Mouse (Mus musculus) CH12.LX (cell line): ENCODE measurements at regions not wholly inside any gene's neighbourhood (a gene's known extent, or its start where the extent isn't known, plus 50 kb on each side); places are given as distances from the start of the nearest gene placed in this dataset.

Experiments
- DNase-seq: peaks from one replicate; pipeline ENCODE4 v3.0.0-alpha.2; 2013; ENCODE audit errors: extremely low read depth
- H3K27ac ChIP-seq: 2 replicates; pipeline ENCODE4 v1.5.1; 2012; ENCODE audit warnings: low read depth, mild to moderate bottlenecking, control low read depth, moderate library complexity; ENCODE audit not compliant: insufficient read depth
- H3K27me3 ChIP-seq: replicated peaks from 2 replicates; pipeline ENCODE3; 2012; ENCODE audit warnings: inconsistent platforms
- H3K36me3 ChIP-seq, 2 experiments: replicated peaks in 1 of 2; 2 replicates each; pipeline versions ENCODE3 to v1.6.1; 2012; ENCODE audit warnings: inconsistent platforms in 1 of 2, low read length in 1 of 2, mild to moderate bottlenecking in 1 of 2, mixed read lengths in 1 of 2, moderate library complexity in 1 of 2; ENCODE audit not compliant: control insufficient read depth in 1 of 2, insufficient read depth in 1 of 2
- H3K4me1 ChIP-seq, 2 experiments: 2 replicates each; pipeline ENCODE4 v1.6.1; 2012; ENCODE audit warnings: inconsistent platforms in 1 of 2, moderate library complexity in 1 of 2; ENCODE audit not compliant: insufficient read depth in 2 of 2, control insufficient read depth in 1 of 2
- H3K4me2 ChIP-seq: 2 replicates; pipeline ENCODE4 v1.6.1; 2012; ENCODE audit warnings: low read depth, mild to moderate bottlenecking, control low read depth; ENCODE audit not compliant: poor library complexity, insufficient read depth, severe bottlenecking
- H3K4me3 ChIP-seq, 3 experiments: fragments of 150-350 bp in 1 of 3; sonication (generic) in 1 of 3; replicated peaks in 1 of 3; 2 replicates each; pipeline versions ENCODE3 to v1.5.1; 2011 to 2012; ENCODE audit warnings: low read depth in 2 of 3, low read length in 2 of 3, mild to moderate bottlenecking in 2 of 3, moderate library complexity in 2 of 3, control low read depth in 1 of 3, improper control_type of control experiment in 1 of 3, inconsistent platforms in 1 of 3, mixed read lengths in 1 of 3; ENCODE audit not compliant: poor library complexity in 1 of 3
- H3K79me2 ChIP-seq: replicated peaks from 2 replicates; pipeline ENCODE4 v1.6.1; 2012; ENCODE audit warnings: mild to moderate bottlenecking, moderate library complexity; ENCODE audit not compliant: control insufficient read depth, poor library complexity, insufficient read depth, severe bottlenecking; ENCODE audit errors: extremely low read depth
- H3K9ac ChIP-seq: 2 replicates; pipeline ENCODE4 v1.6.1; 2012; ENCODE audit warnings: low read depth, mild to moderate bottlenecking, control low read depth, moderate library complexity; ENCODE audit not compliant: insufficient read depth
- H3K9me3 ChIP-seq: replicated peaks from 2 replicates; pipeline ENCODE3; 2012; ENCODE audit warnings: low read length, inconsistent platforms, mixed read lengths
- BHLHE40 ChIP-seq: IDR thresholded peaks from 2 replicates; pipeline ENCODE4 v1.6.1; 2011; ENCODE audit warnings: mild to moderate bottlenecking, low read depth, low read length, improper control_type of control experiment
- CHD1 ChIP-seq: IDR thresholded peaks from 2 replicates; pipeline ENCODE4 v1.6.1; 2012; ENCODE audit warnings: low read depth, low read length, improper control_type of control experiment, inconsistent platforms
- CHD2 ChIP-seq: IDR thresholded peaks from 2 replicates; pipeline ENCODE4 v1.6.1; 2011; ENCODE audit warnings: low read length, improper control_type of control experiment
- E2F4 ChIP-seq: IDR thresholded peaks from 2 replicates; pipeline ENCODE4 v1.6.1; 2011; ENCODE audit warnings: low read depth, low read length, improper control_type of control experiment; ENCODE audit not compliant: insufficient replicate concordance
- ELF1 ChIP-seq: IDR thresholded peaks from 2 replicates; pipeline ENCODE4 v1.6.1; 2014; ENCODE audit warnings: low read depth, mild to moderate bottlenecking, inconsistent platforms, low read length, improper control_type of control experiment
- HCFC1 ChIP-seq: IDR thresholded peaks from 2 replicates; pipeline ENCODE4 v1.6.1; 2012; ENCODE audit warnings: low read depth, mild to moderate bottlenecking, inconsistent platforms, low read length, improper control_type of control experiment
- JUN ChIP-seq: IDR thresholded peaks from 2 replicates; pipeline ENCODE4 v1.6.1; 2011; ENCODE audit warnings: low read depth, mild to moderate bottlenecking, low read length, improper control_type of control experiment, moderate library complexity; ENCODE audit not compliant: insufficient read depth
- KAT2A ChIP-seq: IDR thresholded peaks from 2 replicates; pipeline ENCODE4 v1.6.1; 2012; ENCODE audit warnings: low read length, improper control_type of control experiment, inconsistent platforms; ENCODE audit not compliant: insufficient replicate concordance
- MAFK ChIP-seq: IDR thresholded peaks from 2 replicates; pipeline ENCODE4 v1.6.1; 2011; ENCODE audit warnings: low read length, improper control_type of control experiment; ENCODE audit not compliant: insufficient replicate concordance
- MEF2A ChIP-seq: IDR thresholded peaks from 2 replicates; pipeline ENCODE4 v1.6.1; 2014; ENCODE audit warnings: low read depth, mild to moderate bottlenecking, inconsistent platforms, low read length, improper control_type of control experiment, borderline replicate concordance
- MYC ChIP-seq: IDR thresholded peaks from 2 replicates; pipeline ENCODE4 v1.6.1; 2011; ENCODE audit warnings: low read depth, mild to moderate bottlenecking, improper control_type of control experiment, low read length
- NELFE ChIP-seq: IDR thresholded peaks from 2 replicates; pipeline ENCODE4 v1.6.1; 2011; ENCODE audit warnings: low read depth, low read length, improper control_type of control experiment
- POLR2A ChIP-seq: IDR thresholded peaks from 2 replicates; pipeline ENCODE4 v1.6.1; 2011; ENCODE audit warnings: low read depth, mild to moderate bottlenecking, improper control_type of control experiment, low read length
- POLR2AphosphoS2 ChIP-seq: IDR thresholded peaks from 2 replicates; pipeline ENCODE4 v1.6.1; 2011; ENCODE audit warnings: low read depth, low read length, improper control_type of control experiment
- RAD21 ChIP-seq: IDR thresholded peaks from 2 replicates; pipeline ENCODE4 v1.6.1; 2011; ENCODE audit warnings: low read depth, mild to moderate bottlenecking, low read length, improper control_type of control experiment, moderate library complexity
- RCOR1 ChIP-seq: conservative IDR thresholded peaks from 2 replicates; pipeline ENCODE4 v1.6.1; 2012; ENCODE audit warnings: low read depth, mild to moderate bottlenecking, inconsistent platforms, low read length, improper control_type of control experiment
- SIN3A ChIP-seq: IDR thresholded peaks from 2 replicates; pipeline ENCODE4 v1.6.1; 2012; ENCODE audit warnings: low read length, improper control_type of control experiment, inconsistent platforms
- TBP ChIP-seq: conservative IDR thresholded peaks from 2 replicates; pipeline ENCODE4 v1.6.1; 2011; ENCODE audit warnings: low read depth, low read length, improper control_type of control experiment
- UBTF ChIP-seq: IDR thresholded peaks from 2 replicates; pipeline ENCODE4 v1.6.1; 2012; ENCODE audit warnings: low read depth, mild to moderate bottlenecking, inconsistent platforms, low read length, improper control_type of control experiment, moderate library complexity
- USF2 ChIP-seq: conservative IDR thresholded peaks from 2 replicates; pipeline ENCODE4 v1.6.1; 2011; ENCODE audit warnings: low read depth, low read length, improper control_type of control experiment
- ZC3H11A ChIP-seq: IDR thresholded peaks from 2 replicates; pipeline ENCODE4 v1.6.1; 2012; ENCODE audit warnings: low read depth, mild to moderate bottlenecking, inconsistent platforms, low read length, improper control_type of control experiment
- ZMIZ1 ChIP-seq: IDR thresholded peaks from 2 replicates; pipeline ENCODE4 v1.6.1; 2012; ENCODE audit warnings: low read depth, mild to moderate bottlenecking, inconsistent platforms, low read length, improper control_type of control experiment
- dilution Hi-C: fragments of 300-500 bp; cut with MboI; formaldehyde crosslinking; loops from 2 replicates; pipeline ENCODE4 v1.14.3; 2020; ENCODE audit warnings: low sequenced_read_pairs; ENCODE audit not compliant: extremely low pct_unique_long_range_greater_than_20kb, extremely low pct_ligation_motif_present
- in situ Hi-C: fragments of 300-500 bp; cut with MboI; formaldehyde crosslinking; loops from 3 replicates; pipeline ENCODE4 v1.14.3; 2019; ENCODE audit warnings: low sequenced_read_pairs, low pct_ligation_motif_present, low pct_unique_long_range_greater_than_20kb, mixed read lengths

GRCm38 (mm10) chr13:90559481-90559880, 345.7 kb downstream of the Atp6ap1l start:
- Histone ChIP-seq H3K36me3 (no peaks in the 10 kb centered on the region), H3K79me2 (no peaks in the 10 kb centered on the region)
- no peak for DNase-seq
- no peak for TF ChIP-seq TBP
- no peak for TF ChIP-seq E2F4
- TF ChIP-seq POLR2A: no peak
- TF ChIP-seq ZC3H11A: no peak
- TF ChIP-seq, all 38 proteins: peak for 0
- H3K4me3 ChIP-seq: no peak overlapping the region
- no peak overlapping the region for H3K27ac ChIP-seq
- no peaks in the 10 kb centered on the region for H3K27me3 ChIP-seq
- H3K9me3 ChIP-seq: no peaks in the 10 kb centered on the region
- dilution Hi-C loops (no loop called here), in situ Hi-C loops (no loop called here)
- H3K9ac ChIP-seq: no peak overlapping the region
- H3K4me2 ChIP-seq: no peak overlapping the region
- no peaks in the 10 kb centered on the region for H3K4me1 ChIP-seq

DNA sequence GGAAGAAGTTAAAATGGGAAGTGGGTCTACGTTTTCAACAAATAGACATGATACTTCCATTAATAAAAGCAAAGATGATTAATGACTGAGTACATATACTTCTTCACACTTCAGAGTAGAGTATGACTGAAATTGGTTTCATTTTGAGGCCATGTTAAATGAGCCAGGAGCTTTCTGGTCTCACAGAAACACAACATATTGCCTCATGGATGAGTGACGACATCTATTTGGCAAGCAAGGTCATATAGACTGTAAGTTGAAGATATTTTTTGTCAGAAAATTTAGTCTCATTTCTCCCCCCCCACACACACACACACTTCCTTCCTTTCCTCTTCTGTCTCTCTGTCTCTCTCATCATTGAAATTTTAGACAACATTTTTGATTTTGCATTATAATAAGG, 354.0 kb downstream of the Atp6ap1l start:
- in situ Hi-C loops: no loop called here
- H3K9ac ChIP-seq: no peak overlapping the region
- H3K36me3 ChIP-seq: no peaks in the 10 kb centered on the region
- no peak for DNase-seq
- no peaks in the 10 kb centered on the region for H3K9me3 ChIP-seq
- no peaks in the 10 kb centered on the region for H3K79me2 ChIP-seq
- no peak overlapping the region for H3K4me2 ChIP-seq
- no peak overlapping the region for H3K4me3 ChIP-seq
- no peaks in the 10 kb centered on the region for H3K27me3 ChIP-seq
- dilution Hi-C loops: no loop called here
- no peak for TF ChIP-seq POLR2A
- TF ChIP-seq ZMIZ1: no peak
- no peak for TF ChIP-seq CHD2
- TF ChIP-seq JUN: no peak
- TF ChIP-seq BHLHE40: no peak
- no peak for TF ChIP-seq ELF1
- TF ChIP-seq CHD1: no peak
- no peak for TF ChIP-seq KAT2A
- no peak for TF ChIP-seq SIN3A
- TF ChIP-seq MAFK: no peak
- no peak for TF ChIP-seq HCFC1
- no peak overlapping the region for H3K27ac ChIP-seq
- H3K4me1 ChIP-seq: no peaks in the 10 kb centered on the region

DNA sequence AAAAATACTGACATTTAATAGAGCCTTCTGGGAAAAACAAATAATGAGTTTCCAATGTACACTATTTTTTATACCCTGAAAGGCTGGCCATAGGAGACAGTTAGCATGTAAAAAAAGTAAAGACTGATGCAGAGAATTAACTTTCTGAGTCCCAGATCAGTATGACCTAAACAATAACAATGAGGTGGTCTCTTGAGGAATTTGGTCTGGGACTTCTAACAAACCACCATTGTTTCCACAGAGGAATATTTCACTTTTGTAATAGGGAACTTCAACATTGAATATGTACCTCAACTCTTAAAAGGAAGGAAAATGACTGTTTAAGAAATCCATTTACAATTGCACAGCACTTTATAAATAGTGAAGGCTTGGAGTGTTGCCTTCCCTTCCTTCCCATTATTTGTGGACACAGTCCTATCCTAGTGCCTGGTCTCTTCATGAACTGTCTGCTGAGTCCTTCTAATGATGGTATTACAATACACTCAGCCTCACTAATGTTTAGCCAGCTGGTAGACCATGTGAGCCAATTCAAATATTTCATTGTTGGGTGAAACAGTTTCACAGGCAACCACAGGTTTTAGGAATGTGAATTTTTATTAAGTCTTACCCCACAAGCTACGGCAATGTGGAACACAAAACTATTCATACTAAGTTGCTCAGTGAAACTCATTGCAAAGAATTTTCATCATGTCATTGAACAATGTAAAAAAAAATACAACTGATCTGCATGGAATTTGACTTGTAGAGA, 358.7 kb downstream of the Atp6ap1l start:
- Histone ChIP-seq H3K27ac (no peak overlapping the region), H3K4me1 (no peaks in the 10 kb centered on the region), H3K27me3 (no peaks in the 10 kb centered on the region), H3K4me3 (no peak overlapping the region), H3K4me2 (no peak overlapping the region), H3K9me3 (no peaks in the 10 kb centered on the region), H3K36me3 (no peaks in the 10 kb centered on the region), H3K9ac (no peak overlapping the region), H3K79me2 (no peaks in the 10 kb centered on the region)
- dilution Hi-C loops (no loop called here), in situ Hi-C loops (no loop called here)
- no peak for TF ChIP-seq POLR2AphosphoS2
- TF ChIP-seq HCFC1: no peak
- no peak for TF ChIP-seq USF2
- TF ChIP-seq ELF1: no peak
- TF ChIP-seq POLR2A: no peak
- TF ChIP-seq MEF2A: no peak
- TF ChIP-seq RAD21: no peak
- TF ChIP-seq MAFK: no peak
- no peak for TF ChIP-seq MYC
- no peak for TF ChIP-seq NELFE
- TF ChIP-seq UBTF: no peak
- TF ChIP-seq RCOR1: no peak
- DNase-seq: no peak
